Mouse (Mus musculus) neural tube, embryonic 15.5 days (tissue): Measurements from ENCODE around the gene Gm21818. TPM values are rescaled to one million over a fixed set of nuclear protein-coding genes. Genes with fewer than 3 reads are reported as not detected.
"Not testable (repeated sequence)": the region's sequence is repeated elsewhere in the genome, so short reads cannot be mapped to it uniquely, and the experiment has no call there.

Experiments used
- ATAC-seq: fragments of 200-750 bp; cut with Nextera tagmentation; 2 replicates; pipeline ENCODE4 v1.8.0; 2017; ENCODE audit warnings: mild to moderate bottlenecking, moderate TSS enrichment, moderate library complexity; ENCODE audit not compliant: low FRiP score
- H3K27ac ChIP-seq: fragments of 300-500 bp; sonication (generic); replicated peaks from 2 replicates; pipeline ENCODE4 v1.5.1; 2015; ENCODE audit warnings: mild to moderate bottlenecking, inconsistent platforms
- H3K27me3 ChIP-seq: fragments of 300-500 bp; sonication (generic); replicated peaks from 2 replicates; pipeline ENCODE4 v1.6.1; 2015; ENCODE audit warnings: inconsistent platforms
- H3K36me3 ChIP-seq: fragments of 300-500 bp; sonication (generic); 2 replicates; pipeline ENCODE4 v1.6.1; 2015; ENCODE audit warnings: inconsistent platforms
- H3K4me1 ChIP-seq: fragments of 300-500 bp; sonication (generic); 2 replicates; pipeline ENCODE4 v1.6.1; 2015; ENCODE audit warnings: inconsistent platforms
- H3K4me2 ChIP-seq: fragments of 300-500 bp; sonication (generic); 2 replicates; pipeline ENCODE4 v1.6.1; 2015; ENCODE audit warnings: inconsistent platforms, mild to moderate bottlenecking, moderate library complexity
- H3K4me3 ChIP-seq: fragments of 300-500 bp; sonication (generic); replicated peaks from 2 replicates; pipeline ENCODE4 v1.5.1; 2015; ENCODE audit warnings: mild to moderate bottlenecking, inconsistent platforms
- H3K9ac ChIP-seq: fragments of 300-500 bp; sonication (generic); replicated peaks from 2 replicates; pipeline ENCODE4 v1.6.1; 2015; ENCODE audit warnings: mild to moderate bottlenecking, inconsistent platforms
- H3K9me3 ChIP-seq: fragments of 300-500 bp; sonication (generic); replicated peaks from 2 replicates; pipeline ENCODE4 v1.6.1; 2016; ENCODE audit warnings: inconsistent platforms
- WGBS: fragments of 180-500 bp; shearing (Covaris S2); methylation state at CpG from one replicate; pipeline ENCODE4 v1.1.7; 2015; ENCODE audit warnings: mixed read lengths; 5-methylcytosine and 5-hydroxymethylcytosine counted together
- polyA plus RNA-seq: library from polyadenylated mRNA; unstranded; fragments of >200 nt; fragmentation: Nextera tagmentation; extraction: Ambion mirVana; gene quantifications from 2 replicates; pipeline ENCODE4 v1.2.1, GENCODE M21; 2015

Gene Gm21818
- polyA plus RNA-seq, result not detected in 2 replicates

DNA sequence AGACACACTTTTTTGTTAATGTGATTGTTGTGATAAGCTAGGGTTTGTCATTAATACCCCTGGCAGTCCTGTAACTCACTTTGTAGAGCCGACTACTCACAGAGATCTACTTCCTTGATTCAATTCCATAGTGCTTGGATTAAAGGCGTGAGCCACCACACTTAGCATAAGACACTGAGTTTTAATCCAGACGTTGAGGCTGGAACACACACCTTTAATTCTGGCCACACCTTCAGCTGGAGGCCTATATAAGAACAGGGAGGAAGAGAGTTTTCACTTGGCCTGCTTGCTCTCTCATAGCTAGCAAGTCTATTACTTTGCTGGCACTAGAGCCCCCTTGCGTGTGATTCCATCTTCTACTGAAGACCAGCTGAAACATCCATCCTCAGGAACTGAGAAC is at the start of gene Gm21818:
Gene Gm21818 (plus strand): TSS at position 301 of the 400 bp plus-strand sequence.
- H3K27ac ChIP-seq, H3K4me1 ChIP-seq, H3K9ac ChIP-seq, H3K27me3 ChIP-seq, H3K36me3 ChIP-seq, ATAC-seq, H3K4me2 ChIP-seq, H3K4me3 ChIP-seq, H3K9me3 ChIP-seq: not testable (repeated sequence)
- WGBS, result 80% methylated on average over 4 of the region's 4 CpGs

DNA sequence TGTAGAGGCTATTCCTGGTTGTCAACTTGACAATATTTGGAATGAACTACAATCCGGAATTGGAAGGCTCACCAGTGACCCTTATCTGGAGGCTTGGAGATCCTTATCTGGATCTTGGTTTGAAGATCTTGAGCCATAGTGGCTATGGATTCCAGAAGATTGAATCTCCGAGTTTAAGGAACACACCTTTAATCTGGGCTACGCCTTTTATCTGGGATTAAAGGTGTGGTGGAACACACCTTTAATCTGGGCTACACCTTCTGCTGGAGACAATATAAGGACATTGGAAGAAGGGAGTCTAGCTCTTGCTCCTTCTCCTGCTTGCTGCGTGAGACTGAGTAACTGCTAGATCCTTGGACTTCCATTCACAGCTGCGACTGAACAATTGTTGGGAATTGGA is 32.3 kb upstream of the Gm21818 start, which contains the start of gene Gm20767:
Gene Gm20767 (plus strand): TSS at position 301 of the 400 bp plus-strand sequence.
- not testable (repeated sequence) for H3K27ac ChIP-seq, H3K27me3 ChIP-seq, H3K4me1 ChIP-seq, H3K9ac ChIP-seq, H3K4me2 ChIP-seq, ATAC-seq, H3K9me3 ChIP-seq, H3K4me3 ChIP-seq, H3K36me3 ChIP-seq
- 100% methylated on average over 1 of the region's 5 CpGs for WGBS

- H3K4me1 ChIP-seq, H3K4me2 ChIP-seq, H3K9ac ChIP-seq, H3K4me3 ChIP-seq, H3K36me3 ChIP-seq, ATAC-seq, H3K27ac ChIP-seq, H3K27me3 ChIP-seq, H3K9me3 ChIP-seq: not testable (repeated sequence)
- WGBS, result 84% methylated on average over 2 of the region's 3 CpGs
Observed at GRCm38 (mm10) chr13:120142348-120142747, 29.9 kb upstream of the Gm21818 start.

GRCm38 (mm10) chr13:120149660-120150407 is 22.4 kb upstream of the Gm21818 start:
- H3K4me3 ChIP-seq, H3K9ac ChIP-seq, H3K27me3 ChIP-seq, H3K4me2 ChIP-seq, H3K27ac ChIP-seq, ATAC-seq, H3K9me3 ChIP-seq, H3K4me1 ChIP-seq, H3K36me3 ChIP-seq: not testable (repeated sequence)
- 67% methylated on average over 3 of the region's 4 CpGs for WGBS

DNA sequence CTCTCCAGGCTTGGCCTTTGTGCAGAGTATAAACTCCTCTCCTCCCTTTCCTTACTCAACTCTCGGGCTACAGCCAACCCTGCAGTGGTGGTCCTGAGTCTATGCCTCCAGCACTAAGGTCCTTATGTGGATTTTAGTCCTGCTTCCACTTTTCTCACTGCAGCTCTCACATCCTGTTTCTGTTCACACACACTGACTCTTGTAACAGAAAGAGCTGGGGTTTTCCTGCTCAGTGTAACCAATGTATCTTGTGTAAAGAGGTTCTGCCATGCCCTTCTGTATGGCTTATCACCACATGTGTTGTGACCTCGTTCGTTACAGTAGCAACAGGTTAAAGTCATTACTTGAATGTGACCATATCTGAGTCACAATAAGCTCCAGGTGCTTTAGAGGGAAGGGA is 21.6 kb upstream of the Gm21818 start:
- H3K9ac ChIP-seq, H3K27me3 ChIP-seq, H3K9me3 ChIP-seq, H3K4me2 ChIP-seq, H3K36me3 ChIP-seq, H3K4me3 ChIP-seq, H3K27ac ChIP-seq, H3K4me1 ChIP-seq, ATAC-seq: not testable (repeated sequence)
- WGBS, result 69% methylated on average over 3 of the region's 3 CpGs

GRCm38 (mm10) chr13:120168301-120168700 is 3.9 kb upstream of the Gm21818 start:
- not testable (repeated sequence) for ATAC-seq, H3K9me3 ChIP-seq, H3K4me2 ChIP-seq, H3K4me3 ChIP-seq, H3K36me3 ChIP-seq, H3K4me1 ChIP-seq, H3K9ac ChIP-seq, H3K27ac ChIP-seq, H3K27me3 ChIP-seq
- 55% methylated on average over 5 of the region's 5 CpGs for WGBS

DNA sequence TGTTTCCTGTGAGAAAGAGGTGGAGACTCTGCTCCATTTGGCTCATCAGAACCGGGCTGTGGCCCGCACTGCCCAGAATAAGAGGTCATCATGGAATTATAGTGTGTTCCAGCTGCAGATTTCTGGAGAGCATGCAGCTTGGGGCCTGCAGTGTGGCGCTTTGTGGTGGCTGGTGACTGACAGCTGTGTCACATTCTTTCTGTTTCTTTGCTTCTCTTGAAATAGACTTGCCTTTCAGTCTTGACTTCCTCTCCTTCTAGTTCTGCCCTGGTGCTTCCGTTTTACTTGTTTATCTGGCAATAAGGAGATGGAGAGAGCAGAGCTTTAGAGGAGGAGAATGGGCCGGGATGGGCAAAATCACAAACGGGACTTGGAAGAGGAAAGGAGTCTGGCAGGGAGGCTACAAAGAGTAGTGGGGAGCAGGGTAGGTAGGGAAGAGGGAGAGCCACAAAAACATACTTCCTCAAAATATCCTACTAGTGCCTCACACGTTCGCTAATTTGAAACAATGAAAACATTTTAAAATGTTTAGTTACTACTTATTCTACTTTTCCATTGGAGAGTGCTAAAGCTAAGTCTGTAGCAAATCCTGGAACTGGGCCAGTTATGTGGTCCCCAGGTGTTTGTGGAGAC is 24.1 kb downstream of the Gm21818 start:
- not testable (repeated sequence) for H3K9me3 ChIP-seq, H3K4me3 ChIP-seq, H3K27ac ChIP-seq, H3K36me3 ChIP-seq, H3K9ac ChIP-seq, H3K4me2 ChIP-seq, H3K4me1 ChIP-seq, H3K27me3 ChIP-seq, ATAC-seq
- WGBS, result 88% methylated on average over 7 of the region's 8 CpGs

DNA sequence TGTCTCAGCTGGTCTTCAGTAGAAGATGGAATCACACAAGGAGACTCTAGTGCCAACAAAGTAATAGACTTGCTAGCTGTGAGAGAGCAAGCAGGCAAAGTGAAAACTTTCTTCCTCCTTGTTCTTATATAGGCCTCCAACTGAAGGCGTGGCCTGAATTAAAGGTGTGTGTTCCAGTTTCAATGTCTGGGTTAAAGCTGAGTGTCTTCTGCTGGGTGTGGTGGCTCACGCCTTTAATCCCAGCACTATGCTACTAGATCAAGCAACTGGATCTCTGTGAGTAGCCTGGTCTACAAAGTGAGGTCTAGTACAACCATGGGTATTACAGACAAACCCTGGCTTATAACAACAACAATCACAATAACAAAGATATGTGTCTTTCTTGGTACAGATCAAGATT is 43.6 kb downstream of the Gm21818 start, which contains the start of gene Gm21762:
Gene Gm21762 (minus strand): TSS at position 101 of the 400 bp plus-strand sequence.
- not testable (repeated sequence) for H3K4me1 ChIP-seq, H3K27me3 ChIP-seq, H3K27ac ChIP-seq, H3K4me2 ChIP-seq, H3K4me3 ChIP-seq, H3K9ac ChIP-seq, H3K36me3 ChIP-seq, H3K9me3 ChIP-seq, ATAC-seq
- WGBS, result no CpG with 5 or more reads among the region's 2 CpGs

GRCm38 (mm10) chr13:120220922-120221321 is 48.7 kb downstream of the Gm21818 start:
- not testable (repeated sequence) for H3K27ac ChIP-seq, H3K36me3 ChIP-seq, H3K9me3 ChIP-seq, H3K4me1 ChIP-seq, ATAC-seq, H3K4me2 ChIP-seq, H3K4me3 ChIP-seq, H3K9ac ChIP-seq, H3K27me3 ChIP-seq
- 79% methylated on average over 5 of the region's 5 CpGs for WGBS

- not testable (repeated sequence) for H3K36me3 ChIP-seq, H3K27ac ChIP-seq, H3K27me3 ChIP-seq, H3K4me2 ChIP-seq, H3K9ac ChIP-seq, H3K4me1 ChIP-seq, H3K9me3 ChIP-seq, H3K4me3 ChIP-seq, ATAC-seq
- WGBS, result 95% methylated on average over 16 of the region's 25 CpGs
Observed at GRCm38 (mm10) chr13:120223012-120223659, 50.9 kb downstream of the Gm21818 start.
